Mouse (Mus musculus) hindbrain, embryonic 12.5 days (tissue): ENCODE measurements around the gene Mthfsl. TPM values are rescaled to one million over a fixed set of nuclear protein-coding genes. Genes with fewer than 3 reads are reported as not detected.
"Not testable (repeated sequence)": the region's sequence is repeated elsewhere in the genome, so short reads cannot be mapped to it uniquely, and the experiment has no call there.

Experiments
- ATAC-seq: fragments of 200-750 bp; cut with Nextera tagmentation; 2 replicates; pipeline ENCODE4 v1.8.0; 2017; ENCODE audit warnings: moderate TSS enrichment; ENCODE audit not compliant: low FRiP score
- H3K27ac ChIP-seq: fragments of 300-500 bp; sonication (generic); 2 replicates; pipeline ENCODE4 v1.5.1; 2016; ENCODE audit warnings: mild to moderate bottlenecking
- H3K27me3 ChIP-seq: fragments of 300-500 bp; sonication (generic); 2 replicates; pipeline ENCODE4 v1.6.1; 2016; ENCODE audit warnings: mild to moderate bottlenecking
- H3K36me3 ChIP-seq: fragments of 300-500 bp; sonication (generic); 2 replicates; pipeline ENCODE4 v1.6.1; 2016; ENCODE audit warnings: mild to moderate bottlenecking
- H3K4me1 ChIP-seq: fragments of 300-500 bp; sonication (generic); 2 replicates; pipeline ENCODE4 v1.6.1; 2016
- H3K4me2 ChIP-seq: fragments of 300-500 bp; sonication (generic); replicated peaks from 2 replicates; pipeline ENCODE4 v1.6.1; 2016; ENCODE audit warnings: mild to moderate bottlenecking
- H3K4me3 ChIP-seq: fragments of 300-500 bp; sonication (generic); 2 replicates; pipeline ENCODE4 v1.5.1; 2016; ENCODE audit warnings: mild to moderate bottlenecking
- H3K9ac ChIP-seq: fragments of 300-500 bp; sonication (generic); 2 replicates; pipeline ENCODE4 v1.6.1; 2016; ENCODE audit warnings: mild to moderate bottlenecking, moderate library complexity
- H3K9me3 ChIP-seq: fragments of 300-500 bp; sonication (generic); replicated peaks from 2 replicates; pipeline ENCODE4 v1.6.1; 2016; ENCODE audit warnings: mild to moderate bottlenecking
- WGBS: fragments of 180-500 bp; shearing (Covaris S2); methylation state at CpG from one replicate; pipeline ENCODE4 v1.1.7; 2016; 5-methylcytosine and 5-hydroxymethylcytosine counted together
- polyA plus RNA-seq: library from polyadenylated mRNA; unstranded; fragments of >200 nt; fragmentation: Nextera tagmentation; extraction: Ambion mirVana; gene quantifications from 2 replicates; pipeline ENCODE4 v1.2.1, GENCODE M21; 2016

Gene Mthfsl
- polyA plus RNA-seq, 1 experiment from 2014 or later, result 35.9 TPM

GRCm38 (mm10) chr9:88650742-88651141, 69.4 kb downstream of the Mthfsl start:
- H3K27ac ChIP-seq, ATAC-seq, H3K4me3 ChIP-seq, H3K9ac ChIP-seq, H3K4me2 ChIP-seq, H3K36me3 ChIP-seq, H3K9me3 ChIP-seq, H3K4me1 ChIP-seq, H3K27me3 ChIP-seq: not testable (repeated sequence)
- WGBS, result 96% methylated on average over 12 of the region's 15 CpGs

Other genes with a start within 250 kb of the Mthfsl start
- 119 and 122 TPM in 2 replicates for gene Syncrip, start 237.7 kb downstream of the Mthfsl start, polyA plus RNA-seq
- gene Zfp949, start 172.3 kb downstream of the Mthfsl start, polyA plus RNA-seq, result 15.9 and 16.5 TPM in 2 replicates
- 0.22 and 0.48 TPM in 2 replicates for gene Trim43a, start 139.4 kb downstream of the Mthfsl start, polyA plus RNA-seq
- not detected in 2 replicates for gene Bcl2a1d, start 11.6 kb upstream of the Mthfsl start, polyA plus RNA-seq
- 0.20 TPM in 1 of 2 replicates, not detected in the other for gene Trim43c, start 118.9 kb upstream of the Mthfsl start, polyA plus RNA-seq
- gene Bcl2a1a, start 236.6 kb upstream of the Mthfsl start, polyA plus RNA-seq, result not detected in 2 replicates